9 mouse cellular contexts compared by ENCODE assay signal in genomic region chr4:43407071-43407920, GRCm38 (mm10). TPM values are rescaled to one million over a fixed set of nuclear protein-coding genes. Genes with fewer than 3 reads are reported as not detected.
DNase-seq lines count a peak whose midpoint lies in the region; ATAC-seq and TF ChIP-seq lines count a peak whose summit lies in the region.
"Had no signal": no experiment of that assay in that cellular context is flagged by ENCODE, and none has a peak within 500 bp of the region (broad histone marks: within the 10 kb centered on the region; RNA-seq: fewer than 3 reads in every experiment).

No protein-coding gene starts in this region.

- TF ChIP-seq CTCF in left cerebral cortex, adult 2 months (IDR thresholded peaks at IDR 0.05) = no peak
- no peak for TF ChIP-seq CTCF in thymus, adult 2 months (IDR thresholded peaks at IDR 0.05; ENCODE audit: borderline replicate concordance, control insufficient read depth, extremely low read depth, insufficient read depth, low read length, poor library complexity)

- H3K36me3 ChIP-seq in embryonic facial prominence, embryonic 15.5 days = no peaks in the 10 kb centered on the region
- no peaks in the 10 kb centered on the region for H3K36me3 ChIP-seq in intestine, embryonic 16.5 days (ENCODE audit: control insufficient read depth, insufficient read depth, low read length)
- H3K36me3 ChIP-seq in thymus, adult 2 months (ENCODE audit: control insufficient read depth, insufficient read depth, low read length) = no peaks in the 10 kb centered on the region
- H3K36me3 ChIP-seq: liver, embryonic 15.5 days had no signal

- peak overlapping the region; percentile 57 for H3K4me3 ChIP-seq in left cerebral cortex, adult 2 months
- peak overlapping the region; percentile 55 for H3K4me3 ChIP-seq in embryonic facial prominence, embryonic 15.5 days (replicated peaks)
- peak overlapping the region; percentile 52 for H3K4me3 ChIP-seq in intestine, embryonic 16.5 days (ENCODE audit: low read length)
- H3K4me3 ChIP-seq in thymus, adult 2 months (ENCODE audit: control insufficient read depth, insufficient read depth, low read length) = no peak overlapping the region

- 67% methylated on average over 12 of the region's 12 CpGs for WGBS in embryonic facial prominence, embryonic 15.5 days
- WGBS in intestine, embryonic 16.5 days = 64% methylated on average over 12 of the region's 12 CpGs
- WGBS in thymus, adult 2 months = 93% methylated on average over 12 of the region's 12 CpGs

- no peak for DNase-seq in left cerebral cortex, adult 2 months (ENCODE audit: extremely low spot score in 1 of 2, low spot score in 2 of 2)
- no peak for DNase-seq in left cerebral cortex, adult 8-10 months (ENCODE audit: low spot score in 2 of 2)
- peak; percentile 23 for DNase-seq in retina, embryonic 14.5 days (ENCODE audit: low spot score)
- DNase-seq in thymus, adult 2 months = no peak
- no peak for DNase-seq in layer of hippocampus, adult 18-20 months (ENCODE audit: low spot score in 2 of 2)

- peaks cover 22% of the 10 kb centered on the region for H3K4me1 ChIP-seq in embryonic facial prominence, embryonic 15.5 days
- peaks cover 25% of the 10 kb centered on the region for H3K4me1 ChIP-seq in intestine, embryonic 16.5 days (ENCODE audit: control insufficient read depth, insufficient read depth, low read length)
- H3K4me1 ChIP-seq in thymus, adult 2 months (replicated peaks; ENCODE audit: control insufficient read depth, insufficient read depth, low read length) = no peaks in the 10 kb centered on the region
- H3K4me1 ChIP-seq: liver, embryonic 15.5 days had no signal

- peak overlapping the region; percentile 48; the same call in 1 of the 2 replicates for H3K9ac ChIP-seq in embryonic facial prominence, embryonic 15.5 days
- H3K9ac ChIP-seq in intestine, embryonic 16.5 days (ENCODE audit: low read depth, low read length) = peak overlapping the region; percentile 71; the same call in 1 of the 2 replicates
- H3K9ac ChIP-seq: liver, embryonic 15.5 days had no signal

- no peaks in the 10 kb centered on the region for H3K9me3 ChIP-seq in embryonic facial prominence, embryonic 15.5 days (replicated peaks)
- H3K9me3 ChIP-seq in intestine, embryonic 16.5 days (ENCODE audit: control insufficient read depth, low read length) = no peaks in the 10 kb centered on the region
- H3K9me3 ChIP-seq: liver, embryonic 15.5 days had no signal

- peak overlapping the region; percentile 91 for H3K27ac ChIP-seq in left cerebral cortex, adult 2 months
- peak overlapping the region; percentile 90 for H3K27ac ChIP-seq in embryonic facial prominence, embryonic 15.5 days (replicated peaks)
- H3K27ac ChIP-seq in intestine, embryonic 16.5 days (ENCODE audit: low read length) = peak overlapping the region; percentile 84
- H3K27ac ChIP-seq in thymus, adult 2 months (ENCODE audit: control insufficient read depth, insufficient read depth, low read length) = no peak overlapping the region
- H3K27ac ChIP-seq: liver, embryonic 15.5 days had no signal

- peak overlapping the region; percentile 72 for H3K4me2 ChIP-seq in embryonic facial prominence, embryonic 15.5 days (replicated peaks)
- peak overlapping the region; percentile 56 for H3K4me2 ChIP-seq in intestine, embryonic 16.5 days (ENCODE audit: low read depth, low read length)

- intact Hi-C loops in left cerebral cortex, adult 2 months (cut with DNase I) = loop anchor here (5.0 kb wide), 1 partner anchor 360 kb away; the partner anchor contains the start of gene Fam214b

- ATAC-seq in embryonic facial prominence, embryonic 15.5 days (ENCODE audit: insufficient number of reproducible peaks, low FRiP score, low TSS enrichment, low read depth) = no peak
- ATAC-seq in intestine, embryonic 16.5 days = no peak
- no peak for ATAC-seq in CD4-positive, CD25-positive, alpha-beta regulatory T cell, adult 4 months

- no peaks in the 10 kb centered on the region for H3K27me3 ChIP-seq in embryonic facial prominence, embryonic 15.5 days
- no peaks in the 10 kb centered on the region for H3K27me3 ChIP-seq in intestine, embryonic 16.5 days (replicated peaks; ENCODE audit: control insufficient read depth, insufficient read depth, low read length)
- no peaks in the 10 kb centered on the region; the same call in 1 of the 2 replicates for H3K27me3 ChIP-seq in thymus, adult 2 months (ENCODE audit: control insufficient read depth, insufficient read depth, low read length)

- TF ChIP-seq POLR2A in thymus, adult 2 months (IDR thresholded peaks at IDR 0.05; ENCODE audit: control insufficient read depth, extremely low read depth, insufficient read depth, low read length, poor library complexity) = no peak

RNA-seq across cellular contexts. Expression of gene Fam166b, which starts 21.6 kb away (rescaled TPM):
- total RNA-seq in left cerebral cortex, adult 2 months (2021) = 1 to 10 TPM in 1 of 2 experiments, under 1 TPM in 1; 0.68 to 1.3 TPM
- 1 to 10 TPM; 1.3 to 1.9 (median 1.4) TPM for total RNA-seq in left cerebral cortex, adult 8-10 months (2022)
- 0.41 and 0.44 TPM in 2 replicates for polyA plus RNA-seq in embryonic facial prominence, embryonic 15.5 days (2015; fragmentation: Nextera tagmentation; extraction: Ambion mirVana)
- polyA plus RNA-seq in intestine, embryonic 16.5 days (2015; fragmentation: Nextera tagmentation; extraction: Ambion mirVana) = 0.10 and 0.24 TPM in 2 replicates
- polyA plus RNA-seq in thymus, adult 2 months (2012; rRNA removed) = 0.22 and 0.42 TPM in 2 replicates
- not detected for polyA plus RNA-seq in CD4-positive, CD25-positive, alpha-beta regulatory T cell, adult 4 months (2017; shearing (Covaris generic))
- total RNA-seq in layer of hippocampus, adult 18-20 months (2021) = under 1 TPM; 0.54 to 0.81 TPM
- polyA plus RNA-seq: liver, embryonic 15.5 days had no signal

RNA-seq across cellular contexts. Expression of gene Rusc2, which starts 25.5 kb away (rescaled TPM):
- total RNA-seq in left cerebral cortex, adult 2 months (2021) = 100 to 1,000 TPM; 137 to 144 TPM
- 100 to 1,000 TPM; 116 to 144 (median 123) TPM for total RNA-seq in left cerebral cortex, adult 8-10 months (2022)
- 18.2 TPM in 2 replicates for polyA plus RNA-seq in embryonic facial prominence, embryonic 15.5 days (2015; fragmentation: Nextera tagmentation; extraction: Ambion mirVana)
- 11.8 and 13.0 TPM in 2 replicates for polyA plus RNA-seq in intestine, embryonic 16.5 days (2015; fragmentation: Nextera tagmentation; extraction: Ambion mirVana)
- polyA plus RNA-seq in thymus, adult 2 months (2012; rRNA removed) = 4.2 and 4.3 TPM in 2 replicates
- not detected for polyA plus RNA-seq in CD4-positive, CD25-positive, alpha-beta regulatory T cell, adult 4 months (2017; shearing (Covaris generic))
- total RNA-seq in layer of hippocampus, adult 18-20 months (2021) = 100 to 1,000 TPM; 119 to 124 TPM

RNA-seq across cellular contexts. Expression of gene Tesk1, which starts 34.4 kb away (rescaled TPM):
- 100 to 1,000 TPM; 102 to 103 TPM for total RNA-seq in left cerebral cortex, adult 2 months (2021)
- 10 to 100 TPM; 91.7 to 98.0 (median 95.6) TPM for total RNA-seq in left cerebral cortex, adult 8-10 months (2022)
- 9.2 and 9.3 TPM in 2 replicates for polyA plus RNA-seq in embryonic facial prominence, embryonic 15.5 days (2015; fragmentation: Nextera tagmentation; extraction: Ambion mirVana)
- polyA plus RNA-seq in intestine, embryonic 16.5 days (2015; fragmentation: Nextera tagmentation; extraction: Ambion mirVana) = 1.7 and 2.2 TPM in 2 replicates
- 66.6 and 67.5 TPM in 2 replicates for polyA plus RNA-seq in thymus, adult 2 months (2012; rRNA removed)
- polyA plus RNA-seq in CD4-positive, CD25-positive, alpha-beta regulatory T cell, adult 4 months (2017; shearing (Covaris generic)) = 1 to 10 TPM in 1 of 2 experiments, under 1 TPM in 1; 0.37 to 1.7 TPM
- total RNA-seq in layer of hippocampus, adult 18-20 months (2021) = 10 to 100 TPM; 83.3 to 89.9 TPM

RNA-seq across cellular contexts. Expression of gene Cd72, which starts 47.1 kb away (rescaled TPM):
- total RNA-seq in left cerebral cortex, adult 2 months (2021) = 1 to 10 TPM; 1.1 to 1.4 TPM
- total RNA-seq in left cerebral cortex, adult 8-10 months (2022) = 1 to 10 TPM in 3 of 4 experiments, under 1 TPM in 1; 0.38 to 2.9 (median 1.6) TPM
- polyA plus RNA-seq in embryonic facial prominence, embryonic 15.5 days (2015; fragmentation: Nextera tagmentation; extraction: Ambion mirVana) = 3.1 and 3.8 TPM in 2 replicates
- 2.5 and 2.6 TPM in 2 replicates for polyA plus RNA-seq in intestine, embryonic 16.5 days (2015; fragmentation: Nextera tagmentation; extraction: Ambion mirVana)
- polyA plus RNA-seq in thymus, adult 2 months (2012; rRNA removed) = 9.8 and 10.8 TPM in 2 replicates
- polyA plus RNA-seq in CD4-positive, CD25-positive, alpha-beta regulatory T cell, adult 4 months (2017; shearing (Covaris generic)) = 100 to 1,000 TPM; 132 to 166 TPM
- total RNA-seq in layer of hippocampus, adult 18-20 months (2021) = not detected
